Mouse (Mus musculus): ENCODE results near the gene Kctd17. TPM values are rescaled to one million over a fixed set of nuclear protein-coding genes. Genes with fewer than 3 reads are reported as not detected.
A peak's percentile ranks its signal among the peaks of the same experiment; 100 is the strongest.

The Kctd17 gene
- polyA plus RNA-seq (2015; fragmentation: Nextera tagmentation; extraction: Ambion mirVana) = 41.5 and 43.1 TPM in 2 replicates

GRCm38 (mm10) chr15:78428391-78429138 lies at the start of gene Kctd17:
Gene Kctd17 (plus strand): TSS chr15:78428564.
- Histone ChIP-seq H3K27me3 (ENCODE audit: insufficient read depth, low read length) (no peaks in the 10 kb centered on the region), H3K27ac (ENCODE audit: low read length) (peak within 1 kb of the TSS; percentile 77), H3K9me3 (ENCODE audit: low read length) (no peaks in the 10 kb centered on the region), H3K9ac (replicated peaks; ENCODE audit: low read length) (peak within 1 kb of the TSS; percentile 76), H3K36me3 (ENCODE audit: insufficient read depth, low read length) (0 out of 2 replicates have a peak, but pooled peaks cover 2% of the 10 kb centered on the region), H3K4me3 (ENCODE audit: low read length) (peak within 1 kb of the TSS; percentile 82), H3K4me2 (replicated peaks; ENCODE audit: low read depth, low read length) (peak within 1 kb of the TSS; percentile 83), H3K4me1 (ENCODE audit: insufficient read depth, low read length) (peaks cover 28% of the 10 kb centered on the region)
- ATAC-seq (ENCODE audit: low FRiP score, low TSS enrichment) = peak; percentile 87
- under 1% methylated on average over 50 of the region's 52 CpGs for WGBS

DNA sequence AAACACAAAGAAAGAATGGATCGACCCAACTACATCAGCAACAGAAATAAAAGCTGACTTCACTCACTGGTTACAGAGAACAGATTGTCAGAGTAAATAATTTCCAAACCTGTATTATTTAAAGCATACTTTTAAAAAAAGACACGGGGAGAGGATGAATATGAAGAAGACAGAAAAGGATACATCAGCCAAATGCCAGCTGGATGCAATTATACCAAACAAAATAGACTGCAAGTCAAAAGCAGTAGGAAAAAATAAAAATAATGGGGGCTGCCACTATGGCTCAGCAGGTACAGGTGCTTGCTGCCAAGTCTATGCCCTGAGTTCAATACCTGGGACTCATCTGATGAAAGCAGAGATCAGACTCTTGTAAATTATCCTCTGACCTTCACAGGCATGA lies 48.2 kb upstream of the Kctd17 start:
- ATAC-seq (ENCODE audit: low FRiP score, low TSS enrichment) = no peak
- no peaks in the 10 kb centered on the region for H3K36me3 ChIP-seq (ENCODE audit: insufficient read depth, low read length)
- no peak overlapping the region for H3K27ac ChIP-seq (ENCODE audit: low read length)
- no peaks in the 10 kb centered on the region for H3K27me3 ChIP-seq (ENCODE audit: insufficient read depth, low read length)
- no peak overlapping the region for H3K4me3 ChIP-seq (ENCODE audit: low read length)
- no peak overlapping the region for H3K4me2 ChIP-seq (replicated peaks; ENCODE audit: low read depth, low read length)
- WGBS = 87% methylated on average over 2 of the region's 2 CpGs
- H3K9me3 ChIP-seq (ENCODE audit: low read length) = no peaks in the 10 kb centered on the region
- H3K4me1 ChIP-seq (ENCODE audit: insufficient read depth, low read length) = no peaks in the 10 kb centered on the region
- H3K9ac ChIP-seq (replicated peaks; ENCODE audit: low read length) = no peak overlapping the region

GRCm38 (mm10) chr15:78380741-78381140 lies 47.6 kb upstream of the Kctd17 start:
- no peak for ATAC-seq (ENCODE audit: low FRiP score, low TSS enrichment)
- H3K4me1 ChIP-seq (ENCODE audit: insufficient read depth, low read length) = no peaks in the 10 kb centered on the region
- 71% methylated on average over 4 of the region's 4 CpGs for WGBS
- no peaks in the 10 kb centered on the region for H3K27me3 ChIP-seq (ENCODE audit: insufficient read depth, low read length)
- no peak overlapping the region for H3K4me2 ChIP-seq (replicated peaks; ENCODE audit: low read depth, low read length)
- H3K9me3 ChIP-seq (ENCODE audit: low read length) = no peaks in the 10 kb centered on the region
- H3K9ac ChIP-seq (replicated peaks; ENCODE audit: low read length) = no peak overlapping the region
- H3K36me3 ChIP-seq (ENCODE audit: insufficient read depth, low read length) = no peaks in the 10 kb centered on the region
- H3K27ac ChIP-seq (ENCODE audit: low read length) = no peak overlapping the region
- no peak overlapping the region for H3K4me3 ChIP-seq (ENCODE audit: low read length)

- no peak overlapping the region for H3K9ac ChIP-seq (replicated peaks; ENCODE audit: low read length)
- H3K4me1 ChIP-seq (ENCODE audit: insufficient read depth, low read length) = no peaks in the 10 kb centered on the region
- no peak overlapping the region for H3K4me3 ChIP-seq (ENCODE audit: low read length)
- H3K27me3 ChIP-seq (ENCODE audit: insufficient read depth, low read length) = no peaks in the 10 kb centered on the region
- H3K36me3 ChIP-seq (ENCODE audit: insufficient read depth, low read length) = no peaks in the 10 kb centered on the region
- no peak overlapping the region for H3K4me2 ChIP-seq (replicated peaks; ENCODE audit: low read depth, low read length)
- 86% methylated on average over 4 of the region's 4 CpGs for WGBS
- H3K9me3 ChIP-seq (ENCODE audit: low read length) = no peaks in the 10 kb centered on the region
- no peak overlapping the region for H3K27ac ChIP-seq (ENCODE audit: low read length)
- no peak for ATAC-seq (ENCODE audit: low FRiP score, low TSS enrichment)
Observed at GRCm38 (mm10) chr15:78382115-78382514, 46.2 kb upstream of the Kctd17 start.

- Histone ChIP-seq H3K4me1 (ENCODE audit: insufficient read depth, low read length) (no peaks in the 10 kb centered on the region), H3K4me3 (ENCODE audit: low read length) (no peak overlapping the region), H3K36me3 (ENCODE audit: insufficient read depth, low read length) (no peaks in the 10 kb centered on the region), H3K9ac (replicated peaks; ENCODE audit: low read length) (no peak overlapping the region), H3K9me3 (ENCODE audit: low read length) (no peaks in the 10 kb centered on the region), H3K27me3 (ENCODE audit: insufficient read depth, low read length) (no peaks in the 10 kb centered on the region), H3K4me2 (replicated peaks; ENCODE audit: low read depth, low read length) (no peak overlapping the region), H3K27ac (ENCODE audit: low read length) (no peak overlapping the region)
- ATAC-seq (ENCODE audit: low FRiP score, low TSS enrichment) = no peak
- 78% methylated on average over 11 of the region's 11 CpGs for WGBS
Observed at GRCm38 (mm10) chr15:78383450-78384219, 44.7 kb upstream of the Kctd17 start.

DNA sequence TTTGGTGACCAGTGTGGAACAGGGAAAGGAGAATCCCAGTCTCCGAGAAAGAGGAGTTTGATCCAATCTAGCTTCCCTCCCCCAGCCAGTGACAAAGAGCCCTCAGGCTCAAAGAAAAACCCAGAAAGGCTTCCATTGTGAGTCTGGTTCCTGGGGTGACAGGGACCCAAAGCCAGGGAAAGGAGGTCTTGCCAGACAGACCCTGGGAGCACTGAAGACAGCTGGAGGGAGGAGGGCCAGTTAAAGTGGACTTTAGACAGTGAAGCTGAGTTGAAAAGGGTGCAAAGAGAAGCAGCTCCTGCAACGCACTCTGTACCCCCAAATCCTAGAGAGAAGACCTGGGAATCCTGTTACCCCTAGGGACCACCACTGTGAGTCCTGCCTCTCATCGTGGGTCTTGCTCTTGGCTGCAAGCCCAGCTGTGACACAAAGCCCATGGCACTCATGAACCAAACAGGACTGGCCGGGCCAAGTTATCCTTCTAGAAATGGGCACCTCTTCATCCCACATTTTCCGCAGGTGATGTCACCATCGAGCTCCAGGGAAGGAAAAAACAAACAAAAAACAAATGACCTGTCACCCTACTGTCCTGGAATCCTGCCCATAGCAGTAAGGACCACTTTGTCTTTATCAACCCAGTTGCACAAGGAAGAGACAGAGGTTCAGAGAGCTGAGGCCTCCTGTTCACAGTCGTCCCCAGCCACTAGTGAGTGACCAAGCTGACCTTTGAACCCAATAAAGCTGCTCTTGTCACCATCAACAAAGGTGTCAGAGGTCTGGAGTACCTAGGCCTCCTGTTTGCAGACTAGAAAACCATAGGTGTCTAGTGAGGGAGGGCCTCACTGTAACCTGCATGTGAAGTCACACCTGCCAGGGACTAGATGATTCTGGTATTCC lies 43.9 kb upstream of the Kctd17 start:
- Histone ChIP-seq H3K27ac (ENCODE audit: low read length) (no peak overlapping the region), H3K36me3 (ENCODE audit: insufficient read depth, low read length) (no peaks in the 10 kb centered on the region), H3K27me3 (ENCODE audit: insufficient read depth, low read length) (no peaks in the 10 kb centered on the region), H3K4me1 (ENCODE audit: insufficient read depth, low read length) (no peaks in the 10 kb centered on the region), H3K9me3 (ENCODE audit: low read length) (no peaks in the 10 kb centered on the region), H3K4me2 (replicated peaks; ENCODE audit: low read depth, low read length) (no peak overlapping the region), H3K9ac (replicated peaks; ENCODE audit: low read length) (no peak overlapping the region), H3K4me3 (ENCODE audit: low read length) (no peak overlapping the region)
- ATAC-seq (ENCODE audit: low FRiP score, low TSS enrichment) = no peak
- 66% methylated on average over 7 of the region's 7 CpGs for WGBS

DNA sequence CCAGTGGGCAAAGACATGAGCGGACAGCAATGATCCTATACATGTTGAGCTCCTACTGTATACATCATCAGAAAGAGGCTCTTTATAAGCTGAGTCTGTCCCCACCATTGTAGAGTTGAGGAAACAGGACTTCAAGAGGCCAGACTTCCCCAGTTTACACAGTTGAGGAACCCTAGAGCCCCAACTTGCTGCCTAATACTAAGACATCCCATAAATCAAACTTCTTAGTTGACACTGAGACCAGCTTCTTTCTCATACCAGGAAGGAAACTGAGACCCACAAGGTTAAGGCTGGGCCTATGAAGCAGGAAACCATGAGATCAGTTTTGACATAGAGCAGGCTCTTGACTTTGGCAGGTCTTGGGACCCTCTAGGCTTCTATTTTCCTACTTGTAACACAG lies 42.8 kb upstream of the Kctd17 start:
- Histone ChIP-seq H3K27ac (ENCODE audit: low read length) (no peak overlapping the region), H3K4me3 (ENCODE audit: low read length) (no peak overlapping the region), H3K4me2 (replicated peaks; ENCODE audit: low read depth, low read length) (no peak overlapping the region), H3K9ac (replicated peaks; ENCODE audit: low read length) (no peak overlapping the region), H3K9me3 (ENCODE audit: low read length) (no peaks in the 10 kb centered on the region), H3K27me3 (ENCODE audit: insufficient read depth, low read length) (no peaks in the 10 kb centered on the region), H3K4me1 (ENCODE audit: insufficient read depth, low read length) (no peaks in the 10 kb centered on the region), H3K36me3 (ENCODE audit: insufficient read depth, low read length) (no peaks in the 10 kb centered on the region)
- ATAC-seq (ENCODE audit: low FRiP score, low TSS enrichment) = no peak
- WGBS = 90% methylated on average over 1 of the region's 1 CpGs

- WGBS = 78% methylated on average over 3 of the region's 3 CpGs
- H3K36me3 ChIP-seq (ENCODE audit: insufficient read depth, low read length) = no peaks in the 10 kb centered on the region
- no peak overlapping the region for H3K27ac ChIP-seq (ENCODE audit: low read length)
- no peak for ATAC-seq (ENCODE audit: low FRiP score, low TSS enrichment)
- H3K4me2 ChIP-seq (replicated peaks; ENCODE audit: low read depth, low read length) = no peak overlapping the region
- no peak overlapping the region for H3K9ac ChIP-seq (replicated peaks; ENCODE audit: low read length)
- no peaks in the 10 kb centered on the region for H3K4me1 ChIP-seq (ENCODE audit: insufficient read depth, low read length)
- H3K27me3 ChIP-seq (ENCODE audit: insufficient read depth, low read length) = no peaks in the 10 kb centered on the region
- H3K9me3 ChIP-seq (ENCODE audit: low read length) = no peaks in the 10 kb centered on the region
- H3K4me3 ChIP-seq (ENCODE audit: low read length) = no peak overlapping the region
Observed at GRCm38 (mm10) chr15:78390855-78391254, 37.5 kb upstream of the Kctd17 start.

DNA sequence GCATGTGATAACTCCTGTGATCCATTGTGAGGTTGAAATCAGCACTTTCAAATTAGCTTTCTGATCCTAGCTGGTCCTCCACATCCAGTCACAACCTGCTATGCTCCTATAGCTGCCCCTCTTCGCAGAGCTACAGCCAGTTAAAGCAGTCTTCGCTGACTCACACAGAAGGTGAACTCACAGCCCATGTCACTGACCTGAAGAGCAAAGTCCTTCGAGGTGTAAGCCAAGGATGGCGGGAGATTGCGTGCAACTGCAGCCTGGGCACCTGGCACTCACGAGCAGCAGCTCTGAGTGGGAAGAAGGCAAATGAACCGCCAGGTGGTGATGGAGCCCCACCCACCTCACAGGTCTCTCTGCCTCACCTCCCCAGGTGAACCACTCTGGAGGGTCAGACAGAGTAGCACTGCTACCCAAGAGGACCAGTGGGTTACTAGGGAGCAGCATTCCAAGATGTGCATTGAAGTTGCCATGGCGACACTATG lies 32.8 kb upstream of the Kctd17 start, which contains the start of gene Tex33:
TSS of gene Tex33 (minus strand) at position 435 of the 485 bp plus-strand sequence.
- WGBS = 82% methylated on average over 8 of the region's 8 CpGs
- Histone ChIP-seq H3K27ac (ENCODE audit: low read length) (no peak within 1 kb of the TSS), H3K9me3 (ENCODE audit: low read length) (no peaks in the 10 kb centered on the region), H3K4me3 (ENCODE audit: low read length) (no peak within 1 kb of the TSS), H3K9ac (replicated peaks; ENCODE audit: low read length) (no peak within 1 kb of the TSS), H3K27me3 (ENCODE audit: insufficient read depth, low read length) (no peaks in the 10 kb centered on the region), H3K4me2 (replicated peaks; ENCODE audit: low read depth, low read length) (no peak within 1 kb of the TSS), H3K4me1 (ENCODE audit: insufficient read depth, low read length) (no peaks in the 10 kb centered on the region), H3K36me3 (ENCODE audit: insufficient read depth, low read length) (no peaks in the 10 kb centered on the region)
- no peak for ATAC-seq (ENCODE audit: low FRiP score, low TSS enrichment)

Measured in kidney, embryonic 16.5 days (tissue).